Mouse (Mus musculus) MEL (cell line): ENCODE data around the gene Lrrc8a. TPM values are rescaled to one million over a fixed set of nuclear protein-coding genes. Genes with fewer than 3 reads are reported as not detected.

ENCODE experiments used
- DNase-seq: peaks from one replicate; pipeline ENCODE4 v3.0.0; 2011; ENCODE audit warnings: low read depth, low spot score
- H3K27ac ChIP-seq: 2 replicates; pipeline ENCODE4 v1.5.1; 2012; ENCODE audit warnings: low read depth, mild to moderate bottlenecking, control low read depth, low read length, moderate library complexity; ENCODE audit not compliant: control insufficient read depth
- H3K27me3 ChIP-seq, 2 experiments: fragments of 150-350 bp in 1 of 2; sonication (generic) in 1 of 2; 2 replicates each; pipeline ENCODE4 v1.6.1; 2012; ENCODE audit warnings: low read length in 2 of 2, mild to moderate bottlenecking in 2 of 2, improper control_type of control experiment in 1 of 2, moderate library complexity in 1 of 2; ENCODE audit not compliant: insufficient read depth in 2 of 2, control insufficient read depth in 1 of 2
- H3K36me3 ChIP-seq, 2 experiments: 2 replicates each; pipeline ENCODE4 v1.6.1; 2012 to 2014; ENCODE audit warnings: low read length in 2 of 2, improper control_type of control experiment in 1 of 2, inconsistent platforms in 1 of 2, mild to moderate bottlenecking in 1 of 2; ENCODE audit not compliant: insufficient read depth in 2 of 2, control insufficient read depth in 1 of 2
- H3K4me1 ChIP-seq, 2 experiments: fragments of 150-350 bp in 1 of 2; sonication (generic) in 1 of 2; 2 replicates each; pipeline ENCODE4 v1.6.1; 2012; ENCODE audit warnings: low read length in 2 of 2, improper control_type of control experiment in 1 of 2, mild to moderate bottlenecking in 1 of 2; ENCODE audit not compliant: insufficient read depth in 2 of 2, control insufficient read depth in 1 of 2
- H3K4me3 ChIP-seq, 2 experiments: fragments of 150-350 bp in 1 of 2; sonication (generic) in 1 of 2; 2 replicates each; pipeline ENCODE4 v1.5.1; 2012; ENCODE audit warnings: low read depth in 2 of 2, low read length in 2 of 2, mild to moderate bottlenecking in 2 of 2, moderate library complexity in 2 of 2, control low read depth in 1 of 2, improper control_type of control experiment in 1 of 2; ENCODE audit not compliant: control insufficient read depth in 1 of 2, insufficient read depth in 1 of 2
- H3K79me2 ChIP-seq: 2 replicates; pipeline ENCODE4 v1.6.1; 2012; ENCODE audit warnings: mild to moderate bottlenecking, low read length, moderate library complexity; ENCODE audit not compliant: control insufficient read depth, poor library complexity, insufficient read depth
- H3K9ac ChIP-seq: 2 replicates; pipeline ENCODE4 v1.6.1; 2012; ENCODE audit warnings: low read depth, mild to moderate bottlenecking, control low read depth, low read length, moderate library complexity; ENCODE audit not compliant: control insufficient read depth, poor library complexity, severe bottlenecking
- H3K9me3 ChIP-seq: fragments of 150-350 bp; sonication (generic); replicated peaks from 2 replicates; pipeline ENCODE4 v1.6.1; 2012; ENCODE audit warnings: mild to moderate bottlenecking, low read length, improper control_type of control experiment, moderate library complexity; ENCODE audit not compliant: insufficient read depth
- CTCF ChIP-seq, 3 experiments: IDR thresholded peaks in 2 of 3; conservative IDR thresholded peaks in 1 of 3; 2 replicates each; pipeline ENCODE4 v1.5.1; 2011 to 2012; ENCODE audit warnings: low read length in 3 of 3, low read depth in 2 of 3, mild to moderate bottlenecking in 2 of 3, improper control_type of control experiment in 1 of 3, inconsistent platforms in 1 of 3, mixed read lengths in 1 of 3, moderate library complexity in 1 of 3; ENCODE audit not compliant: control insufficient read depth in 1 of 3, insufficient read depth in 1 of 3, poor library complexity in 1 of 3, severe bottlenecking in 1 of 3
- E2F4 ChIP-seq: IDR thresholded peaks from 2 replicates; pipeline ENCODE4 v1.6.1; 2011; ENCODE audit warnings: low read depth, low read length, improper control_type of control experiment, borderline replicate concordance
- ELF1 ChIP-seq: IDR thresholded peaks from 2 replicates; pipeline ENCODE4 v1.6.1; 2014; ENCODE audit warnings: low read depth, mild to moderate bottlenecking, inconsistent platforms, low read length, improper control_type of control experiment, moderate library complexity
- EP300 ChIP-seq, 2 experiments: IDR thresholded peaks; 2 replicates each; pipeline ENCODE4 v1.6.1; 2011; ENCODE audit warnings: improper control_type of control experiment in 2 of 2, low read length in 2 of 2, low read depth in 1 of 2, mild to moderate bottlenecking in 1 of 2
- MEF2A ChIP-seq: IDR thresholded peaks from 2 replicates; pipeline ENCODE4 v1.6.1; 2014; ENCODE audit warnings: low read depth, mild to moderate bottlenecking, inconsistent platforms, low read length, improper control_type of control experiment; ENCODE audit not compliant: poor library complexity, insufficient replicate concordance, severe bottlenecking; ENCODE audit errors: extremely low read depth
- MXI1 ChIP-seq: IDR thresholded peaks from 2 replicates; pipeline ENCODE4 v1.6.1; 2011; ENCODE audit warnings: mild to moderate bottlenecking, low read depth, low read length, improper control_type of control experiment
- MYC ChIP-seq: IDR thresholded peaks from 2 replicates; pipeline ENCODE4 v1.6.1; 2011; ENCODE audit warnings: low read depth, mild to moderate bottlenecking, low read length, improper control_type of control experiment, moderate library complexity
- NRF1 ChIP-seq: IDR thresholded peaks from 2 replicates; pipeline ENCODE4 v1.6.1; 2014; ENCODE audit warnings: low read depth, mild to moderate bottlenecking, inconsistent platforms, low read length, improper control_type of control experiment, moderate library complexity; ENCODE audit not compliant: poor library complexity, insufficient read depth, severe bottlenecking
- POLR2A ChIP-seq, 2 experiments: IDR thresholded peaks; 2 replicates each; pipeline ENCODE4 v1.6.1; 2011 to 2012; ENCODE audit warnings: low read length in 2 of 2, mild to moderate bottlenecking in 2 of 2, control low read depth in 1 of 2, improper control_type of control experiment in 1 of 2, low read depth in 1 of 2, moderate library complexity in 1 of 2; ENCODE audit not compliant: control insufficient read depth in 1 of 2, insufficient read depth in 1 of 2, poor library complexity in 1 of 2
- POLR2AphosphoS5 ChIP-seq: IDR thresholded peaks from 2 replicates; pipeline ENCODE4 v1.6.1; 2012; ENCODE audit warnings: low read depth, borderline replicate concordance, mild to moderate bottlenecking, inconsistent platforms, low read length, moderate library complexity, mixed read lengths
- SIN3A ChIP-seq: IDR thresholded peaks from 2 replicates; pipeline ENCODE4 v1.6.1; 2012; ENCODE audit warnings: low read length, improper control_type of control experiment, inconsistent platforms
- TAL1 ChIP-seq: IDR thresholded peaks from 2 replicates; pipeline ENCODE4 v1.6.1; 2012; ENCODE audit warnings: mild to moderate bottlenecking, inconsistent platforms, low read length, moderate library complexity, mixed read lengths
- UBTF ChIP-seq: IDR thresholded peaks from 2 replicates; pipeline ENCODE4 v1.6.1; 2012; ENCODE audit warnings: low read depth, mild to moderate bottlenecking, inconsistent platforms, low read length, improper control_type of control experiment, moderate library complexity, borderline replicate concordance; ENCODE audit not compliant: insufficient read depth
- USF1 ChIP-seq: IDR thresholded peaks from 2 replicates; pipeline ENCODE4 v1.6.1; 2014; ENCODE audit warnings: low read depth, mild to moderate bottlenecking, inconsistent platforms, low read length, improper control_type of control experiment, moderate library complexity
- ZC3H11A ChIP-seq: IDR thresholded peaks from 2 replicates; pipeline ENCODE4 v1.6.1; 2012; ENCODE audit warnings: low read depth, mild to moderate bottlenecking, inconsistent platforms, low read length, improper control_type of control experiment
- ZMIZ1 ChIP-seq: IDR thresholded peaks from 2 replicates; pipeline ENCODE4 v1.6.1; 2012; ENCODE audit warnings: low read depth, mild to moderate bottlenecking, inconsistent platforms, low read length, improper control_type of control experiment, moderate library complexity
- ZNF384 ChIP-seq: IDR thresholded peaks from 2 replicates; pipeline ENCODE4 v1.6.1; 2012; ENCODE audit warnings: low read depth, mild to moderate bottlenecking, inconsistent platforms, low read length, improper control_type of control experiment
- polyA plus RNA-seq, 2 experiments: library from polyadenylated mRNA; stranded (reverse) in 1 of 2; unstranded in 1 of 2; fragments of >175 nt in 1 of 2; fragments of >200 nt in 1 of 2; gene quantifications; 2 replicates each; pipeline versions ENCODE4 v1.2.1 to v1.2.4; 2012; ENCODE audit warnings: low replicate concordance in 2 of 2, low read depth in 1 of 2; ENCODE audit not compliant: insufficient read length in 2 of 2, insufficient read depth in 1 of 2, missing spikeins in 1 of 2
- total RNA-seq: library from RNA; depleted of rRNA; stranded (reverse); fragments of 300-350 nt; gene quantifications from 2 replicates; pipeline ENCODE4 v1.2.3, GENCODE M21; 2012

Lrrc8a gene
- total and polyA plus RNA-seq, 3 experiments = 6.9 to 8.3 TPM; not detected in 1

DNA sequence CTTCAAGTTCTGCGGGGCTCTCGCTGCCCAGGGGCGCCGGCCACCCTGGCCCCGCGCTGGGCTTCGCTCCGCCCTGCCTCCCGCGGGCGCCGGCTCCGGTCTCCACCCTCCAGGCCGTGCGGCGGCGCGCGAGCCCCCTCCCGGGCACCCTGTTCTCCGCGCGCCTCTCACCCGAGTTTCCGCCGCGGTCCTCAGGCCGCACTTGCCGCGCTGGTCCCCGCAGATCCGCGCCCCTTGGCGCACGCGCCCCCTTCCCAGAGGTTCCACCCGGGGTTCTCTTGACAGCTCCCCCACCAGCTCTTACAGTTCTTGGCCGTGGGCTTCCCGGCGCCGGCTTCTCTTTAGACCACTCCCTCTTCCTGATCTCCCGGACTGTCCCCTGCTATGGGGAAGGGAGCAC lies 366 bp downstream of the Lrrc8a start:
- Histone ChIP-seq H3K79me2 (peaks cover 17% of the 10 kb centered on the region), H3K36me3 (peaks cover 3 to 11% of the 10 kb centered on the region in 2 experiments), H3K9ac (peak overlapping the region; percentile 93), H3K4me3 (peak overlapping the region; percentile 83 to 97), H3K9me3 (no peaks in the 10 kb centered on the region), H3K27me3 (no peaks in the 10 kb centered on the region), H3K4me1 (peaks cover 9 to 20% of the 10 kb centered on the region in 2 experiments), H3K27ac (peak overlapping the region; percentile 44)
- peak; percentile 59 for DNase-seq
- TF ChIP-seq ZNF384 (no peak), MXI1 (no peak), MYC (no peak), NRF1 (0 out of 2 replicates have a peak, but pooled peaks have one; percentile 22), EP300 (IDR thresholded peaks at IDR 0.05; ENCODE audit: low read depth in 1 of 2, low read length in 2 of 2) (no peak), CTCF (IDR thresholded peaks at IDR 0.05 in 2 of 3, conservative IDR thresholded peaks at IDR 0.05 in 1 of 3; ENCODE audit: control insufficient read depth in 1 of 3, insufficient read depth in 1 of 3, low read depth in 2 of 3, low read length in 3 of 3, poor library complexity in 1 of 3, severe bottlenecking in 1 of 3) (no peak; a peak in 1 of 6 replicates), POLR2A (IDR thresholded peaks at IDR 0.05; ENCODE audit: control insufficient read depth in 1 of 2, insufficient read depth in 1 of 2, low read depth in 1 of 2, low read length in 2 of 2, poor library complexity in 1 of 2) (0 out of 4 replicates have a peak, but pooled peaks of 1 of the 2 experiments have one; percentile 3), ELF1 (no peak), MEF2A (no peak), ZMIZ1 (no peak), POLR2AphosphoS5 (no peak), UBTF (0 out of 2 replicates have a peak, but pooled peaks have one; percentile 86)

DNA sequence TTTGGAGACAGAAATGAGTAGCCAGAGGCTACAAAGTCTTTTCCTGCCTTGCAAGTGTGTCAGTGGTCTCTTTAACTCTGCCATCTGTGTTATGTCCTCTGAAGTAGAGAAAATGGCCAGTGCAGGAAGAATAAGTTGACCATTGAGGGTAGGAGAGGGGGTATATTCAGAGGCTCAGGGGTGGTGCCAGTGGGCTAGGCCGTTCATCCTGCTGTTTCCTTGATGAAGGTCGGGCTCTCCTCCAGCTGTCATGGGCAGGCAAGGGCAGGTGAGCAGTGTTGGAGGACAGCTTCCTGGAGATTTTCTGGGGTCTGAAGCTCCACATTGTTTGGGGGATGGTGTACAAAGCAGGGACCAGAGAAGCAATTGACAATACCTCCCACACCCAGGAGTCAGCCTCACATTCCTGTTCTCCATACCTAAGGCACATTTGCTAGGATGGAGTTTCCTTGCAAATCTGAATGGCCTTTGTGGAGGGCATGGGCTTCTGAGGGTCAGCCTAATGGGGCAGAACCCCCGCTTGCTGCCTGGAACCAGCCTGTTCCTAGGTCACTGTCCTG lies 1.5 kb downstream of the Lrrc8a start:
- 0 out of 4 replicates have a peak overlapping the region, but pooled peaks of 1 of the 2 experiments have one; percentile 97 for H3K4me3 ChIP-seq
- no peak overlapping the region for H3K27ac ChIP-seq
- H3K79me2 ChIP-seq = peaks cover 17% of the 10 kb centered on the region
- no peaks in the 10 kb centered on the region for H3K27me3 ChIP-seq
- H3K9me3 ChIP-seq = no peaks in the 10 kb centered on the region
- TF ChIP-seq MYC = no peak
- no peak for TF ChIP-seq E2F4
- TF ChIP-seq ZC3H11A = no peak
- no peak for TF ChIP-seq ELF1
- no peak for TF ChIP-seq TAL1
- no peak for TF ChIP-seq SIN3A
- TF ChIP-seq USF1 = no peak
- peaks cover 5 to 11% of the 10 kb centered on the region in 2 experiments for H3K36me3 ChIP-seq
- H3K4me1 ChIP-seq = peaks cover 9 to 20% of the 10 kb centered on the region in 2 experiments
- H3K9ac ChIP-seq = peak overlapping the region; percentile 93; the same call in 1 of the 2 replicates
- no peak for DNase-seq
